Mouse (Mus musculus): ENCODE measurements at regions not wholly inside any gene's neighbourhood (a gene's known extent, or its start where the extent isn't known, plus 50 kb on each side); places are given as distances from the start of the nearest gene placed in this dataset.

DNA sequence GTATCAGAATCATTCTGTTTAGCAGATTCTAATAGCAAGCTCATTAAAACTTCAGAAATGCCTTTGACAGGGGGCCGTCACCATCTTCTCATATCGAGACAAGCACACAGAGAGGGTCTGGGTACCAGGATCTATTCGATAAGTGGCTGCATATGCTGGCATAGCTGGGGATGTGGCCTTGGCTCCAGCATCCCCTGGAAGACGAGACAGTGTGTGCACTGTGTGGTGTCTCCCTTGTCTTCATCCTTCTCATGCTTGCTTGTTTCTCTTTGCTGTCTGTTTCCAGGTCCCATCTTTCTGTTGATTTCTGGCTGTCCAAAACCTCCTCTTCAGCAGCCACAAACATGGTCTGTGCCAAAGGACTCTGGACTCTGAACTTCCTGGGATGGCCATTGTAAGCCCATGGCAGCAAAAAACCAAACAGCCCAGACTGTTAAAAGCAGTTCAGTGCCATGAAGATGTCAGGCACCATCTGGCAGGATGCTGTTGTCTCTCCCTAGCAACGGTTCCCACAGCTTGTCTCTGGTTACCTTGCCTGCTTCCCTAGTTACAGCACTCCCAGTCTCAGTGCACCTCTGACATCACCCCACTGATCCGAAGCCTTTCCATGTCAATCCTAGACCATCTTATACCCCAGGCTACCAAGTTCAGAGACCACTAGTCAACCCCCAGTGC lies 56.5 kb downstream of the Kctd12 start:
- H3K27ac ChIP-seq (replicated peaks; ENCODE audit: low read depth, low read length): no peak overlapping the region
- H3K4me3 ChIP-seq (ENCODE audit: insufficient read depth, low read depth, low read length): no peak overlapping the region
- peaks cover 2% of the 10 kb centered on the region for H3K4me1 ChIP-seq (ENCODE audit: control insufficient read depth, insufficient read depth, insufficient read length, low read length)

DNA sequence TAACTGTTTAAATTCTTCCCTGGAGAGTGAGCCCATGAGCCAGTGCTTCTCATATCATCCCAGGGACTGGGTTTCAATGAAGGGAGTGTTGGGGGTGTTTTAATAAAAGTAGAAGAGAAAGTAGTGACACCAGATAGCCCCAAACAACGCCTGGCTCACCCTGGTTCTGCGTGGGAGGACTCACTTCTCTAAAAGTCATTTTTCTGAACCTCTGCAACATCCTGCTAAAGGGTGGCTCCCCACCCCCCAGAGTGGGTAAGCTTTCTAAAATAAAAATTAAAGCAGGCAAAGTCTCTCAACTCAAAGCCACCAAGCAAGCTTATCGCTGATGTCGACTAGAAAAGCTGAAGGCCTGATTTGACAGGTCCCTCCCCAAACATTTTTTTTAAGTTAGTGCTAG lies 57.8 kb downstream of the Kctd12 start:
- Histone ChIP-seq H3K4me3 (ENCODE audit: insufficient read depth, low read depth, low read length) (no peak overlapping the region), H3K4me1 (ENCODE audit: control insufficient read depth, insufficient read depth, insufficient read length, low read length) (peaks cover 2% of the 10 kb centered on the region), H3K27ac (replicated peaks; ENCODE audit: low read depth, low read length) (0 out of 2 replicates have a peak overlapping the region, but pooled peaks have one; percentile 10)

DNA sequence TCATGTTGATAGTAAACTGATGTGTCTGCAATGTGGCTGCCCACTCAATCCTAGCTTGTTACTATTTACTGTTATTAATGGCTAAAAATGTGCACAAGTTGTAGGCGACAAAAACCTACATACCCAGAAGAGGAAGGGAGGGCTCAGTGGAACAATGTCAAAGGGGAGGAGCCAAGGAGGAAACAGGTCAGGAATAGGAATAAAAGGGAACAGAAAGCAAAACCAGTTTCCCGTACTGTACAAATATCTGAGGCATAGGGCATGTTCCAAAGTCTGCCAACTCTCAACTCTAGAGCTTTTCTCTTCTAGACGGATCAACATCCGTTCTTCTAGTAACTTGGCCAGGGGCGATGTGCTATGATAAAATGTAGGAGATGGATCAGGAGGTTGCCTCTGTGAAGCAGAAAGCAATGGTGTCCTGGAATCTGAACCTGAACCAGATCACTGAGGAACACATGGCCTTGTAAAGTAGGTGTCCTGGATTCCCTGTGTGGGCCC lies 59.9 kb downstream of the Kctd12 start:
- Histone ChIP-seq H3K4me3 (ENCODE audit: insufficient read depth, low read depth, low read length) (peak overlapping the region; percentile 21; the same call in 1 of the 2 replicates), H3K27ac (replicated peaks; ENCODE audit: low read depth, low read length) (peak overlapping the region; percentile 63), H3K4me1 (ENCODE audit: control insufficient read depth, insufficient read depth, insufficient read length, low read length) (peaks cover 9% of the 10 kb centered on the region)

DNA sequence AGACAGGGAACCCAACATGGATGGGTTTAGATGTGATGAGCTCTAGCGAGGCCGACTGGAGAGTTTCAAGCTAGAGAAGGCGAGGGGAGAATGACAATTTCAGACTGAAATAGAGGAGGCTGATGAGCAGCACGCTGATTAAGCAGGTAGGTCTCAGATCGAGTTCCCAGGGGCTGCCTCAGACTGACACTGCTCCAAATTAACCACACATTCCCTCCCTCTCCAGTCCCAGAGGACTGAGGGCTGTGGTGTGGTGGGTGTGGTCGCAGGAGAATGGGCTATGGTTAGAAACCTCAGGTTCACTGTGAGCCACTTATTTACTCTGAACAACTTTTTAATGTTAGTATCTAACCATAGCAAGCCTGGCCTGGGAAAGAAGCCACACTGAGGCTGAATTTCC lies 62.0 kb downstream of the Kctd12 start:
- Histone ChIP-seq H3K4me3 (ENCODE audit: insufficient read depth, low read depth, low read length) (no peak overlapping the region), H3K27ac (replicated peaks; ENCODE audit: low read depth, low read length) (no peak overlapping the region), H3K4me1 (ENCODE audit: control insufficient read depth, insufficient read depth, insufficient read length, low read length) (peaks cover 9% of the 10 kb centered on the region)

DNA sequence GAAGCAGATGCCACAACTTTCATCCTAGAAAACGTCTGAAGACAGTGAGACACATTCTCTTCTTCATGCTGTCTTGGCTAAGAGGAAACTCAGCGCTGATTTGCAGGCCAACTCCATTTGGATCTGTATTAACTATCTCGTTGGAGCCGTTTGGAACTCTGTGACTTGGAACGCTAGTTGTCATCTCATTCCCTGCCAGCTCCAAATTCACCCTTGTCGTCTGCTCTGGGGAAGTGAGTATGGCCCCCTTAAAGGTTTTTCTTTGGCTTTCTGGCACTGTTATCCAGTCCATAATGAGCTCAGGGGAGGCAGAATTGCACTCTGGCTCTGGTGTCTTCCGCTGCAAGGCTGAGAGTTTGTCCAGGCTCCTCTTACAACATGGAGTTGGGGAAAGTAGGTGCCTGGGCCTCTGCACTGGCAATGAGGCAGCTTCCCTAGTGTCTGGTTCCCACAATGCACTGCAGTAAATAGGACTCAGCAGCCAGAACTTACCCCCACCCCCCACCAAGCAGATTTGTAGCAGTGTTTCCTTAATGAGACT lies 63.1 kb downstream of the Kctd12 start:
- no peak overlapping the region for H3K27ac ChIP-seq (replicated peaks; ENCODE audit: low read depth, low read length)
- peaks cover 9% of the 10 kb centered on the region for H3K4me1 ChIP-seq (ENCODE audit: control insufficient read depth, insufficient read depth, insufficient read length, low read length)
- no peak overlapping the region for H3K4me3 ChIP-seq (ENCODE audit: insufficient read depth, low read depth, low read length)

DNA sequence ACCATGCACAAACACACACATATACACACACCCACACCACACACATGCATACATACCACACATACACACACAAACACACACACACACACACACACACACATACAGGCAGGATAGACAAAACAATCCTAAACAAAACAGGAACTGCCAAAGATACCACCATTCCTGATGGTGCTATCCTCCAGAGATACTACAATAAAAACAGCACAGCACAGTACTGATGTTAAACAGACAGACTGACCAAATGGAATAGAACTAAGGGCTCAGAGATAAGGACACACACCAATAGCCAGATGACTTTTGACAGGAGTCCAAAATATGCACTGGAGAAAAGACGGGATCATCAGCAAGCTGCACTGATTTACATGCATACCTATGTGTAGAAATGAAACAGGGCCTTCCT lies 64.5 kb downstream of the Kctd12 start:
- no peak overlapping the region for H3K27ac ChIP-seq (replicated peaks; ENCODE audit: low read depth, low read length)
- H3K4me3 ChIP-seq (ENCODE audit: insufficient read depth, low read depth, low read length): no peak overlapping the region
- peaks cover 9% of the 10 kb centered on the region; the same call in 1 of the 2 replicates for H3K4me1 ChIP-seq (ENCODE audit: control insufficient read depth, insufficient read depth, insufficient read length, low read length)

DNA sequence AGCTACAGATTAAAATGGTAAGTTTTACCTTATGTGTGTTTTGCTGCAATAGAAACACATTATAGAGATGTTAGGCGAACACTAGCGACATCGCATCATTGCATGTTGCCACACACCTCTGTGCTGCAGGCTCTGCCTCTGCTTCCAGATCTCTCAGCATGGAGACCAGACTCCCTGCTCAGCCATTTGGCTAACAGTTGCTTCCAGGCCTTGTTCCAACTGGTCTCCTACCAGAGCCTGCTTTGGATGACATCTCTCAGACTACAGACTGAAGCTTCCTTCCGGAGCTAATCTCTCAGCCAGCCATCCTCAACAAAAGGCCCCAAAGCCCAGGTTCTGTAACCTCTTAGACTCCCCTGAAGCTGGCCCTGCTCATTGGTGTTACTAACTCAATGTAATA lies 66.5 kb downstream of the Kctd12 start:
- no peak overlapping the region for H3K4me3 ChIP-seq (ENCODE audit: insufficient read depth, low read depth, low read length)
- peaks cover 7% of the 10 kb centered on the region; the same call in 1 of the 2 replicates for H3K4me1 ChIP-seq (ENCODE audit: control insufficient read depth, insufficient read depth, insufficient read length, low read length)
- no peak overlapping the region for H3K27ac ChIP-seq (replicated peaks; ENCODE audit: low read depth, low read length)

DNA sequence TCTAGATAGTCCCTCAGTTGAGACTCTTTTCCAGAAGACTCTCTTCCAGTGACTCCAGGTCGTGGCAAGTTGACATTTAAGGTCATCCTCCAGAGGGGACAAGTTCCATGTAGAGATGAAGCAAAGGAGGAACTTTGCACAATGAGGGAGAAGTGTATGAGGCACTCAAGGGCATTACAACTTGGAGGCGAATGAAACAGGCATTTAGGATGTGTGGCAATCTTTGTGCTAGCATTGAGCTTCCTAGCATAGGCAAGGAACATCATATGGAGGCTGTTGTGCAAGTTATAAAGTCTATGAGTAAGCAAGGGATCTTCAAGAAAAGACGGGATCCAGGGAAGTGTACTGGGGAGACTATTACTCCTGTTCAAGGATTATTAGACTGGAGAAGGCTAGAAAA lies 70.9 kb downstream of the Kctd12 start:
- Histone ChIP-seq H3K27ac (replicated peaks; ENCODE audit: low read depth, low read length) (no peak overlapping the region), H3K4me3 (ENCODE audit: insufficient read depth, low read depth, low read length) (no peak overlapping the region), H3K4me1 (ENCODE audit: control insufficient read depth, insufficient read depth, insufficient read length, low read length) (no peaks in the 10 kb centered on the region)

DNA sequence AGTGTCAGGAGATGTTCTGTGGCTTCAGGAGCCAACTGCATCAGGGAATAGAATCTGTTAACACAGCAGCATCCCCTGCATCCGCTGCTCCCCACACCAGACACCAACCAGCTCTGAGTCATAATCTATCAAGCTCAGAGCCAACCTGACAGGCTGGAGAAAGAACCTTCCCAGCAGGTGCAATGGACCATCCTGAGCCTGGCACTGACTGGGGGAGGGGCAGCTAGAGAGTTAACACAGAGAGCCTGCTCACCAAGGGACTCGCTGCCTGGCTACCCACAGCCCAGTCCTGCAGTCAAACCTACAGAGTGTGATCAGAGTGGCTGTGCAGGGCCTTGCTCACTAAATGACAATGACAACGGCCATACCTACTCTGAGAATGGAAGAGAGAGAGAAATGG lies 73.4 kb downstream of the Kctd12 start:
- H3K4me3 ChIP-seq (ENCODE audit: insufficient read depth, low read depth, low read length): no peak overlapping the region
- no peak overlapping the region for H3K27ac ChIP-seq (replicated peaks; ENCODE audit: low read depth, low read length)
- H3K4me1 ChIP-seq (ENCODE audit: control insufficient read depth, insufficient read depth, insufficient read length, low read length): no peaks in the 10 kb centered on the region; the same call in 1 of the 2 replicates

DNA sequence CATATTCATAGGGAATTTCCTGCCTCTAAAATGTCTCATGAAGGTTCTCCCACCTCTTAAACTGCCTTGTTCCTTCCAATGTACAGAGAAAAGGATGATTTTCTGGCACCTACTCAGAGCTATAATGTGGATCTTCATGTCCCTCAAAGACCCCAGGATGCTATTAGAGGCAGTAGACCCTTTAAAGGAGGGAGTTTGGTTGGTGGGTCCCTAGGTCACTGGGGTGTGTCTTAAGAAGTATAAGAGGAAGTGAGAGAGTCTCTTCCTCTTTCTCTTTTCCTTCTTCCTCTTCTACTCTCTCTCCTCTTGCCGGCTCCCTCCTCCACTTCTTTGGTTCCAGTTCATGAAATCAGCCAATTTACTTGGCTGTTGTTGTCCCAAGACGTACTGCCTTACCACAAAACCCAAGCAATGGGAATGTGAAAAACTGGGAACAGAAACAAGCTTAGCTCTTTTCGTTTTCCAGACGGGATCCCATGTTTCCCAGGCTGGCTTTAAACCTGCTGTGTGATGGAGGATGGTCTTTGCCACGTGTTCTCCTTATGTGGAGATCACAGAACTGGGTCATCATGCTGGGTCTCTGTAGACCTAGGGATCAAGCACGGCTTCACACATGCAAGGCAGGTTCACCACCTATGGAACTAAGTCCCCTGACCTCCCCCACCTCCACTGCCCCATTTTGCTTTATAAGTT lies 74.9 kb downstream of the Kctd12 start:
- peak overlapping the region; percentile 58; the same call in 1 of the 2 replicates for H3K27ac ChIP-seq (replicated peaks; ENCODE audit: low read depth, low read length)

DNA sequence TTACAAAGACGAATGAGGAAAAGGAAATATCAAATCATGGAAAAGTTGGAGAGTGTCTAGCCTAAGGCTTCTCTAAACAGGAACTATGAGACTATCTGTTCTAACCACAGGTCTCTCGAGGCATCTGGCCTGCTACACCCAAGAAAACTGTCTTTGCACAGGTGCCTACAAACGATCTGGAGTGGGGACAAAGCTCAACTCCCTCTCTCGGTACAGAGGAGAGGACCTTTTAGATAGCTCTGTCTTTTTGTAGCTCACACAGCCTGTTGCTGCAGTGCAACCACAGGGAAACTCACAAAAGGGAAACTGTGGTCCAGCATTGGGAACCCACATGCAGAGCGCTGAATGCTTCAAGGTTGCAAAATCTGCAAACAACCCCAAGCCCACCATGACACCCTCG lies 75.6 kb downstream of the Kctd12 start:
- no peaks in the 10 kb centered on the region; the same call in 1 of the 2 replicates for H3K4me1 ChIP-seq (ENCODE audit: control insufficient read depth, insufficient read depth, insufficient read length, low read length)
- no peak overlapping the region for H3K4me3 ChIP-seq (ENCODE audit: insufficient read depth, low read depth, low read length)
- peak overlapping the region; percentile 72 for H3K27ac ChIP-seq (replicated peaks; ENCODE audit: low read depth, low read length)

More for the DNA sequence above, 74.9 kb downstream of the Kctd12 start:
- Histone ChIP-seq H3K4me3 (ENCODE audit: insufficient read depth, low read depth, low read length) (no peak overlapping the region), H3K4me1 (ENCODE audit: control insufficient read depth, insufficient read depth, insufficient read length, low read length) (no peaks in the 10 kb centered on the region; the same call in 1 of the 2 replicates)

DNA sequence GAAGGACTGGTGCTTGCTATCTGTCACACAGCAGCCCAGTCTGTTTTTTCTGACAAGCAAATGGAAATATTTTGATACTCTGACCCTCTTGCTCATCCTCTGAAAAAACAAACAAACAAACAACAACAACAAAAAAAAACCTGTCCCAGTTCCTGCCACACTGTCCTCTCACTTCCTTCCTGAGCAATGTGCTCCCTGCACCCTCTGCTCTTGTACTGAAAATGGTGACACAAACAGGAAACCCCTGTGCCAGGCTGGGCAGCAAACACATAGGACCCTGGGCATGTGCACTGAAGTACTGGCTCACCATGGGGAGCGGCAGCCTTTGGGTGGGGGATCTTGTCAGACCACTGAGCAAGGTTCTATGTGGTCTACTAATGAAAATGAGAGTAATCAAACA lies 76.2 kb downstream of the Kctd12 start:
- Histone ChIP-seq H3K4me3 (ENCODE audit: insufficient read depth, low read depth, low read length) (no peak overlapping the region), H3K27ac (replicated peaks; ENCODE audit: low read depth, low read length) (peak overlapping the region; percentile 72), H3K4me1 (ENCODE audit: control insufficient read depth, insufficient read depth, insufficient read length, low read length) (no peaks in the 10 kb centered on the region; the same call in 1 of the 2 replicates)

DNA sequence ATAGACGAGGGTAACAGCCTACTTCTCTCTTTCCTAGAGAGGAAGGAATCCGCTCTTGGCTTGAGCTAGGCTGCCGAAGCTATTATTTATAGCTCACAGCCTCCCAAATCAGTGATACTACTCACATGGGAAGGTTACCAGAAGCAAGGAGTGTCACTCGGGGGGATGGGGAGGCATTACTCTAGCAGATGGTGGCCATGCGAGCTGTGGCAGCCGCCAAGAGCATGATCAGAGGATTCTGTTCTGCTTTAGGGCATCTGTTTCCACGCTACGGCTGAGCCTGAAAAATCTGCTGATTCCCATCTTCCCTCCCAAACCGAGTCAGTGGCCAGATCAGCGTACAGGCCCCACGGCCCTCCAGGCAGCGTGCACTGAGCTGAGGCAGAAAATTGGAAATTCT lies 79.5 kb downstream of the Kctd12 start:
- Histone ChIP-seq H3K4me1 (ENCODE audit: control insufficient read depth, insufficient read depth, insufficient read length, low read length) (no peaks in the 10 kb centered on the region; the same call in 1 of the 2 replicates), H3K27ac (replicated peaks; ENCODE audit: low read depth, low read length) (peak overlapping the region; percentile 10; the same call in 1 of the 2 replicates), H3K4me3 (ENCODE audit: insufficient read depth, low read depth, low read length) (no peak overlapping the region)

DNA sequence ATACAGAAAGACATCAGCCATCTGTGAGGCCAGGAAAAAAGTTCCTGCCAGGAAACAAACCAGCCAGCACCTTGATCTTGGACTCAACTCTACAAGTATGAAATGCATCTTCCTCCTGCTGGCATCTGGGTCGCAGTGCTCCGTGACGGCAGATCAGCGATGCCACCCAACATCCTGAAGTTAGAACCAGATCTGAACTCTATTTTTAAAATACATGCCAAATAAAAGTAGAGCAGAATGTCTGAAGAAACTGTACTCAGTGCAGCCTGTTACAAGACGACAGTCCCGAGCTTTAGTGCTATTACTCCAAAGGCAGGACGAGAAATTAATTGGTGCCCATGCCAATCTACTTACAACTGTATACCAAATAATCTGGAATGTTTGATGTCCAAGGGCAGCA lies 80.2 kb downstream of the Kctd12 start:
- no peak overlapping the region for H3K4me3 ChIP-seq (ENCODE audit: insufficient read depth, low read depth, low read length)
- no peak overlapping the region for H3K27ac ChIP-seq (replicated peaks; ENCODE audit: low read depth, low read length)
- H3K4me1 ChIP-seq (ENCODE audit: control insufficient read depth, insufficient read depth, insufficient read length, low read length): no peaks in the 10 kb centered on the region; the same call in 1 of the 2 replicates

DNA sequence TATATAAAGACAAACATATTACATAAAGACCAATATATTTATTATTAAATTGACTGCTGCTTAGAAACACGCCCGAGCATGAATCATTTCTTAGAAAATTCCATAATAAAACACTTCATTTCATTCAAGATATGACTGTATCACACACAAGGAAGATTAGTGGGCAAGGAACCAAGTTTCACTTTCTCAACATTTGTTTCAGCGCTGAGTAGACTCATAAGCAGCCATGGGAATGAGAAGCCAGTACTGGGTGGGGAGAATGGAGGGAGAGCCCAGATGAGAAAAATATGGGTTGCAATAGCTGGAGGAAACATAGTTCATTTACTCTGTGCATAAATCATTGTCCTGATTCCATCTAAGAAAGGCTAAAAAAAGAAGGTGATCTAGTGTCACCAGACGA lies 84.0 kb downstream of the Kctd12 start:
- Histone ChIP-seq H3K4me3 (ENCODE audit: insufficient read depth, low read depth, low read length) (no peak overlapping the region), H3K27ac (replicated peaks; ENCODE audit: low read depth, low read length) (no peak overlapping the region), H3K4me1 (ENCODE audit: control insufficient read depth, insufficient read depth, insufficient read length, low read length) (no peaks in the 10 kb centered on the region)

All from brown adipose tissue, adult 24 weeks (tissue).